Mouse (Mus musculus): ENCODE data around the gene Trip10. TPM values are rescaled to one million over a fixed set of nuclear protein-coding genes. Genes with fewer than 3 reads are reported as not detected.

Gene Trip10
- polyA plus RNA-seq, 1 experiment from 2014 or later: 23.6 TPM

DNA sequence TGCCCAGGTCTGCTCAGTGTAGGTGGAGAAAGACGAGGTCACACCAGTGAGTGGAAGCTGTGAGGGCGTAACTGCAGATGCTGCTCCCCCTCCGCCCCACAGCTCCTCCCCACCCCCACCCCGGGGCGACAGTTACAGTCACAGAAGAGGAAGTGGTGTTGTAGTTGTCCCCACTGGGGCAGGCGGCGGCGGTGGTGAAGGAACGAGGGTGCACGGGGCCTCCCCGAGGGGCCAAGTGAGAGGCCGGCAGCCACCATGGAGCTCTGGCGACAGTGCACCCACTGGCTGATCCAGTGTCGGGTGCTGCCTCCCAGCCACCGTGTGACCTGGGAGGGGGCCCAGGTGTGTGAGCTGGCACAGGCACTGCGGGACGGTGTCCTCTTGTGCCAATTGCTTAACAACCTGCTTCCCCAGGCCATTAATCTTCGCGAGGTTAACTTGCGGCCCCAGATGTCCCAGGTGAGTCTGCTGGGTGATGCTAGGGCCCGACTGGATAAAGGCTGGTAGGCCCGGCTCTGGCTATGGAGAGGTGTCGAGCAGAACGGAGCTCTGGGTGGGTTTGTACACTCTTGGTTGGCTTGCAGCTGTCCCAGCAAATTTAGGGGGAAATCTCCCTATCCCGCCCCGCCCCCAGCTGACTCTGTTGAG, 29.8 kb downstream of the Trip10 start, which contains the start of gene Vav1:
TSS of gene Vav1 (plus strand) at position 158 of the 648 bp plus-strand sequence.
- no peak for ATAC-seq (ENCODE audit: low FRiP score)
- no peak for DNase-seq (ENCODE audit: low spot score, missing footprints)
- Histone ChIP-seq H3K27ac (ENCODE audit: low read depth, low read length) (no peak within 1 kb of the TSS), H3K27me3 (ENCODE audit: control insufficient read depth, insufficient read depth, low read length) (peaks cover 24% of the 10 kb centered on the region), H3K4me3 (ENCODE audit: low read depth, low read length) (no peak within 1 kb of the TSS), H3K9ac (ENCODE audit: low read length) (no peak within 1 kb of the TSS), H3K36me3 (ENCODE audit: control insufficient read depth, insufficient read depth, low read length) (no peaks in the 10 kb centered on the region), H3K4me1 (ENCODE audit: control insufficient read depth, insufficient read depth, low read length) (peaks cover 14% of the 10 kb centered on the region), H3K9me3 (ENCODE audit: control insufficient read depth, low read length) (no peaks in the 10 kb centered on the region), H3K4me2 (no peak within 1 kb of the TSS)
- WGBS: 71% methylated on average over 26 of the region's 26 CpGs

DNA sequence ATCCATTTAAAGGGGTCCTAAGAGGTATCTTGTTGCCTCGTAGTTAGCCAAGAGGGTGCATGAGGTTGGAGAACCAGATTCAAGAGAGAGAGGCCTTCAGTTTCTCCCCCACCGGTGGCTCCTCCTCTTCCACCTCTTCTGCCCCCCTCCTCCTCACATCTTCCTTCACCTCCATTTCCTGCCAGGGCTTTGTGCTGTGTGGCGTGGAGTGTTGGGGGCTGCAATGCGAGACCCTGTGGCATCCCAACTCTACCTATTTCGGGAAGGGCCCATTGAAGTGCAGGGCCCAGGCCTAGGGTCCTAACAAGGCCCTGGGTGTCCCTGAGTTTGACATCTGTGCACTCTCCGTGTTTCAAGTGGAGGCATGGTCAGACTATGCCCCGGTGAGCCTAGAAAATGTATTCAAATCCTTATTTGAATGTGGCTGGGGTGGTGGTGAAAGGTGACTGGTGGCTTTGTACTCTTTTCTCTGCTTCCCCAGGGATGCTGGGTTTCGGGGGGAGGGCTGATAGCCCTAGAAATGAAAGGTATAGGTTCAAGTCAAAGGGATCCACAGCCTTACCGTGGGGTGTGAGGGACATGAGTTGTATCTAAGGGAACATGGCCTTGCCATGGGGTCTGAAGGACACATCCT, 30.5 kb downstream of the Trip10 start:
- peaks cover 18% of the 10 kb centered on the region for H3K27me3 ChIP-seq (ENCODE audit: control insufficient read depth, insufficient read depth, low read length)
- no peak overlapping the region for H3K4me2 ChIP-seq
- no peak overlapping the region for H3K4me3 ChIP-seq (ENCODE audit: low read depth, low read length)
- H3K9me3 ChIP-seq (ENCODE audit: control insufficient read depth, low read length): no peaks in the 10 kb centered on the region
- DNase-seq (ENCODE audit: low spot score, missing footprints) (no peak), ATAC-seq (ENCODE audit: low FRiP score) (no peak)
- H3K36me3 ChIP-seq (ENCODE audit: control insufficient read depth, insufficient read depth, low read length): no peaks in the 10 kb centered on the region
- peaks cover 14% of the 10 kb centered on the region for H3K4me1 ChIP-seq (ENCODE audit: control insufficient read depth, insufficient read depth, low read length)
- no peak overlapping the region for H3K27ac ChIP-seq (ENCODE audit: low read depth, low read length)
- 55% methylated on average over 9 of the region's 9 CpGs for WGBS
- H3K9ac ChIP-seq (ENCODE audit: low read length): no peak overlapping the region

DNA sequence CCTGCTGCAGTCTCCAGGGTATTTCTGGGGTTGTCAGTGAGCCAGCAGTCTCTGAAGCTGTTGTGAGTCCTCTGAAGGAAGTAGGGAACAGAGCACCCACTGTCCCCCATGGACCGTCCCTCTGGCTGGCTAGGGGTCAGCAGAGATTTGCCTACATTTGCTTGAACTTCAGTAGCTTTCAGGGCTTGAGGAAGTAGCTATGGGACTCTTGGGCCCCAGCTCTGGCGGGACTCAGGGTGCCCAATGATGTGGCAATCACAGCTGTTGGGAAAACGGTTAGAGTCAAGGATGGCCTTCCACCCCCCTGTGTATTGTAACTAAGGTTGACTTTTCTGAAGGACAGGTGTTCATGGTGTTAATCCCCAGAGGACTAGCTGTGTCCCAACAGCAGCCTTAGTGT, 31.2 kb downstream of the Trip10 start:
- Histone ChIP-seq H3K4me3 (ENCODE audit: low read depth, low read length) (no peak overlapping the region), H3K36me3 (ENCODE audit: control insufficient read depth, insufficient read depth, low read length) (no peaks in the 10 kb centered on the region), H3K27me3 (ENCODE audit: control insufficient read depth, insufficient read depth, low read length) (peaks cover 11% of the 10 kb centered on the region), H3K4me1 (ENCODE audit: control insufficient read depth, insufficient read depth, low read length) (peaks cover 10% of the 10 kb centered on the region; the same call in 1 of the 2 replicates), H3K4me2 (no peak overlapping the region), H3K9ac (ENCODE audit: low read length) (no peak overlapping the region), H3K27ac (ENCODE audit: low read depth, low read length) (no peak overlapping the region), H3K9me3 (ENCODE audit: control insufficient read depth, low read length) (no peaks in the 10 kb centered on the region)
- no peak for ATAC-seq (ENCODE audit: low FRiP score)
- DNase-seq (ENCODE audit: low spot score, missing footprints): no peak
- WGBS: 73% methylated on average over 3 of the region's 3 CpGs

DNA sequence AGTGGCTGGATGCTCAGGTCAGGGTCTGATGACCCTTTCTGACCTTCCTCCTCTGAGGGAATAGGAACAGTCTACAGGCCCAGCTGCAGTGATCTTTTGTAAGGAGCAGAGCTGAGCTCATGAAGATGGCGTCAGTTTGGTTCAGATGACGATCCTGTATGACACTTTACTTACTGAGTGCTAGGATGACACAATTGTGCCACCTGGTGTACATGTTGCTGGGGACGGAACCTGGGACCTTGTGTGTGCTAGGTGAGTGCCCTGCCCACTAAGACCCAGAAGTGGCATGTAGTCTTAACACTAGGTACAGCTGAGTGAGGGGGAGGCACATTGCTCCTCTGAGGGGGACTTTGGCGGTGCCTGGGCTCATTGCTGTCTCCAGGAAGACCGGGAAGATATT, 34.7 kb downstream of the Trip10 start:
- Histone ChIP-seq H3K27ac (ENCODE audit: low read depth, low read length) (no peak overlapping the region), H3K9me3 (ENCODE audit: control insufficient read depth, low read length) (no peaks in the 10 kb centered on the region), H3K4me3 (ENCODE audit: low read depth, low read length) (no peak overlapping the region), H3K4me1 (ENCODE audit: control insufficient read depth, insufficient read depth, low read length) (no peaks in the 10 kb centered on the region), H3K36me3 (ENCODE audit: control insufficient read depth, insufficient read depth, low read length) (no peaks in the 10 kb centered on the region), H3K4me2 (no peak overlapping the region), H3K27me3 (ENCODE audit: control insufficient read depth, insufficient read depth, low read length) (no peaks in the 10 kb centered on the region), H3K9ac (ENCODE audit: low read length) (no peak overlapping the region)
- ATAC-seq (ENCODE audit: low FRiP score) (no peak), DNase-seq (ENCODE audit: low spot score, missing footprints) (no peak)
- WGBS: 82% methylated on average over 5 of the region's 5 CpGs

DNA sequence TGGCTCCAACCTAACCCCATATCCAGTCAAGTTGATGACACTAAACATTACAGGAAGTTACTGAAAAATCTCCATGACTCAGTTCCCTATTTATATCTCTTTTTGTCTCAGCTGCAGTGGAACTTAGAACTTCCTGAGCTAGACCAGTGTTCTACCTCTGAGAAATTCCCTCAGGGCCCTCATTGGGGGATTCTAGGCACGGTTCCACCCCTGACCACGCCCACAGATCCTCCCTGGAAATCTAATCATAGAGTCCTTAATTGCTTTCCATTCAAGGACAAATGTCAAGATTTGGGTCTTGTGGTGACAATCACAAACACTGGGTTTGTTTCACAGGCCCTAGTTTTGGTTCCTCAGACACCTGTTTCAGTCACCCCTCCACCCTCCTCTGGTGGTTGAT, 35.8 kb downstream of the Trip10 start:
- Histone ChIP-seq H3K27me3 (ENCODE audit: control insufficient read depth, insufficient read depth, low read length) (no peaks in the 10 kb centered on the region), H3K9me3 (ENCODE audit: control insufficient read depth, low read length) (no peaks in the 10 kb centered on the region), H3K4me3 (ENCODE audit: low read depth, low read length) (no peak overlapping the region), H3K4me1 (ENCODE audit: control insufficient read depth, insufficient read depth, low read length) (no peaks in the 10 kb centered on the region), H3K4me2 (no peak overlapping the region), H3K27ac (ENCODE audit: low read depth, low read length) (no peak overlapping the region), H3K36me3 (ENCODE audit: control insufficient read depth, insufficient read depth, low read length) (no peaks in the 10 kb centered on the region), H3K9ac (ENCODE audit: low read length) (no peak overlapping the region)
- DNase-seq (ENCODE audit: low spot score, missing footprints) (no peak), ATAC-seq (ENCODE audit: low FRiP score) (no peak)
- 82% methylated on average over 2 of the region's 2 CpGs for WGBS

DNA sequence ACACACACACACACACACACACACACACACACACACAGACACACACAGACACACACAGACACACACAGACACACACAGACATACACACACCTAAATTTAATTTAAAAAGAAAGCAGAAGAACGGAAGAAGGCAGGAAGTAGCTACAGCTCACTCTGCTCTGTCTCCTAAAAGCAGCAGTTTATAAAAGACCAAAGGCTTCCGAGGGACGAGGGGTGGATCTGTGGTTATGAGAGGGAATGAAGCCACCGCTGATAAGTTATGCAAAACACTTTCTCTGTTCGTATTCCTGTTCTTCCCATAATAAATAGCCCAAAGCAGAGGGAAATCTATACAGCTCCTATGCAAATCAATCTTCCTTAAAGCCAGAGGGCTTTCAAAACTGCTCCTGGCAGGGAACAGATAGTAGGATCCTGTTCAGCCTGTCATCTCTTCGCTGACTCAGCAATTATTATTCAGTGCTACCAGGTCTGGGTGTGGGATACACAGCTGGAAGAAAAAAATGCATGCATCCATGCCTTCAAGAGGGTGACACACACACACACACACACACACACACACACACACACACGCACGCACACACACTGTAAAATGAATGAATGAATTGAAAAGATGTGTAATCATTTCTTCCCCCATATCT, 37.6 kb downstream of the Trip10 start:
- no peaks in the 10 kb centered on the region for H3K4me1 ChIP-seq (ENCODE audit: control insufficient read depth, insufficient read depth, low read length)
- ATAC-seq (ENCODE audit: low FRiP score) (no peak; the same call in 1 of the 2 replicates), DNase-seq (ENCODE audit: low spot score, missing footprints) (peak; percentile 62)
- H3K4me2 ChIP-seq: no peak overlapping the region
- H3K9me3 ChIP-seq (ENCODE audit: control insufficient read depth, low read length): no peaks in the 10 kb centered on the region
- H3K36me3 ChIP-seq (ENCODE audit: control insufficient read depth, insufficient read depth, low read length): no peaks in the 10 kb centered on the region
- H3K9ac ChIP-seq (ENCODE audit: low read length): no peak overlapping the region
- H3K27me3 ChIP-seq (ENCODE audit: control insufficient read depth, insufficient read depth, low read length): no peaks in the 10 kb centered on the region
- H3K27ac ChIP-seq (ENCODE audit: low read depth, low read length): no peak overlapping the region
- H3K4me3 ChIP-seq (ENCODE audit: low read depth, low read length): no peak overlapping the region
- 87% methylated on average over 8 of the region's 8 CpGs for WGBS

DNA sequence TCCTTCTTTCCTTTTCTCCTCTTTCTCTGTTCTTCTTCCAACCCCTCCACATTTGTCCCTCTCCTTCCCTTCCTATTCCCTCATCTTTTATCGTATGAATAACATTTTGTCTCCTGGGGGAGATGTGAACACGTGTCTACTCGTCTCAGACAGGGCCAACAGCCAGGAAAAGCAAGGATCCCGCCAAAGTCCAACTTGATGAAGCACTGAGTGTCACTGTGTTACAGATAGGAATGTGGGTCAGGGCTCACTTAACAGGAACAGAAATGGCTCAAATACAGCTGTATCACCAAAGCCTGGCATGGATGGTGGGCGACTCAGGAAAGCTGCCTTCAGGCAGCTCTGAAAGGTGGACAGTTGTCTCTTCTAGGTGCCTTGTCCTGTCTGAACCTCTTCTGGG, 40.0 kb downstream of the Trip10 start:
- Histone ChIP-seq H3K9ac (ENCODE audit: low read length) (no peak overlapping the region), H3K4me1 (ENCODE audit: control insufficient read depth, insufficient read depth, low read length) (no peaks in the 10 kb centered on the region), H3K27me3 (ENCODE audit: control insufficient read depth, insufficient read depth, low read length) (no peaks in the 10 kb centered on the region), H3K9me3 (ENCODE audit: control insufficient read depth, low read length) (no peaks in the 10 kb centered on the region), H3K4me2 (no peak overlapping the region), H3K27ac (ENCODE audit: low read depth, low read length) (no peak overlapping the region), H3K4me3 (ENCODE audit: low read depth, low read length) (no peak overlapping the region), H3K36me3 (ENCODE audit: control insufficient read depth, insufficient read depth, low read length) (no peaks in the 10 kb centered on the region)
- 86% methylated on average over 5 of the region's 5 CpGs for WGBS
- ATAC-seq (ENCODE audit: low FRiP score): no peak
- peak; percentile 53 for DNase-seq (ENCODE audit: low spot score, missing footprints)

DNA sequence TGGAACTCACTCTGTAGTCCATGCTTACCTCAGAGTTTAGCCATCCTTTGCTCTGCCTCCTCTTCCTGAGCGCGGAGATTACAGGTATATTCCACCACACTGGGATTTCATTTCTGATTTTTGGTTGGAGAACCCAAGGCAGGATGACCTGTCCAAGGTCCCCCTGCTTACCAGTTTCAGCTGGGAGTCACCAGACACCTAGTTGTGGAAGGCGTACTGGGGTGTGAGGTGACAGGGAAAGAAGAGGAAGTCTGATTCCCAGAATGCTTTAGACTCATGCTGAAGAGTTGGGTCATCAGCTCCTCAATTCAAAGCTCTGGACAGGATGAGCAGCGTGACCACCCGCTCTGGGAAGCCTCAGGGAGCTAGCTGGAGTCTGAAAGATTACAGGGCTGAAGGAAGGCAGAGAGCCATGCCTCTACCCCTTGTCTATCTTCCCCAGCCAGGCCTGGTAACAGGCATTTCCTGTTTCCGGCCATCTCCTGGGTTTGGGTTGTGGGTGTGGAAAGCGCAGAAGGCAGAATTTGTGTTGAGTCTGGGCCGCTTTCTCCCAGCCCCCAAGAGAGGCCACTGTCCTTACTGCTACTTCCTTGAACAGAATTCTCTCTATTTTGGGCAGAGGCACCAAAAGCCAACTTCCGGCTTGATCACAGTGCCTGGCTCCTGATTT, 40.9 kb downstream of the Trip10 start:
- DNase-seq (ENCODE audit: low spot score, missing footprints) (no peak), ATAC-seq (ENCODE audit: low FRiP score) (no peak)
- Histone ChIP-seq H3K27me3 (ENCODE audit: control insufficient read depth, insufficient read depth, low read length) (no peaks in the 10 kb centered on the region), H3K27ac (ENCODE audit: low read depth, low read length) (no peak overlapping the region), H3K9ac (ENCODE audit: low read length) (no peak overlapping the region), H3K4me2 (no peak overlapping the region), H3K4me3 (ENCODE audit: low read depth, low read length) (no peak overlapping the region), H3K4me1 (ENCODE audit: control insufficient read depth, insufficient read depth, low read length) (no peaks in the 10 kb centered on the region), H3K9me3 (ENCODE audit: control insufficient read depth, low read length) (no peaks in the 10 kb centered on the region), H3K36me3 (ENCODE audit: control insufficient read depth, insufficient read depth, low read length) (no peaks in the 10 kb centered on the region)
- WGBS: 83% methylated on average over 9 of the region's 9 CpGs

DNA sequence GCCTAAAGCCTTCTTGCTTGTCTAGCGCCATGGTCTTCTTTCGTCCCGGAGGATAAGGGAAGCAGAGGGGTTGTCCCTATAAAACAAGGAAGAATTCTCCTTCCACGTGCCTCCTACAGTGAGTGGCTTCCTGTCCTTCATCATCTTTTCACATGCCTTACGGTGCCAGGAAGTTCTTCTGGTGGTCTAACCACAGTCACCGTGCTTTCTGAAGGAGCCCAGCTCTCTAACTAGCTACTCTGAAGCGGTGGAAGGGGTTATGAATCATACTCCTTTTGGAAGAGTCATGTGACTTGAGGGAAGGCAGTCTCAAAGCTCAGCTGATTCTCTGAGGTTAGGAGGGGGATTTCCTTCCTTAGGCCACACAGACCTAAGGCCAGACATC, 41.4 kb downstream of the Trip10 start:
- ATAC-seq (ENCODE audit: low FRiP score): no peak
- no peaks in the 10 kb centered on the region for H3K9me3 ChIP-seq (ENCODE audit: control insufficient read depth, low read length)
- no peaks in the 10 kb centered on the region for H3K4me1 ChIP-seq (ENCODE audit: control insufficient read depth, insufficient read depth, low read length)
- H3K4me2 ChIP-seq: no peak overlapping the region
- 84% methylated on average over 7 of the region's 7 CpGs for WGBS
- no peak overlapping the region for H3K4me3 ChIP-seq (ENCODE audit: low read depth, low read length)
- DNase-seq (ENCODE audit: low spot score, missing footprints): peak; percentile 14
- H3K9ac ChIP-seq (ENCODE audit: low read length): no peak overlapping the region
- H3K27ac ChIP-seq (ENCODE audit: low read depth, low read length): no peak overlapping the region
- no peaks in the 10 kb centered on the region for H3K27me3 ChIP-seq (ENCODE audit: control insufficient read depth, insufficient read depth, low read length)
- H3K36me3 ChIP-seq (ENCODE audit: control insufficient read depth, insufficient read depth, low read length): no peaks in the 10 kb centered on the region

Measured in midbrain, embryonic 11.5 days (tissue).